Mouse (Mus musculus) kidney, postnatal 0 days (tissue): ENCODE data around the gene Fxyd7. TPM values are rescaled to one million over a fixed set of nuclear protein-coding genes. Genes with fewer than 3 reads are reported as not detected.

Experiments used
- ATAC-seq: fragments of 200-750 bp; cut with Nextera tagmentation; replicated peaks from 2 replicates; pipeline ENCODE4 v1.8.0; 2017; ENCODE audit warnings: low read depth, moderate number of reproducible peaks, moderate TSS enrichment, moderate library complexity; ENCODE audit not compliant: low FRiP score
- DNase-seq: peaks from one replicate; pipeline ENCODE4 v3.0.0-alpha.2; 2016; ENCODE audit warnings: low spot score
- H3K27ac ChIP-seq: fragments of 300-500 bp; sonication (generic); 2 replicates; pipeline ENCODE4 v1.5.1; 2014; ENCODE audit warnings: mild to moderate bottlenecking
- H3K27me3 ChIP-seq: fragments of 300-500 bp; sonication (generic); 2 replicates; pipeline ENCODE4 v1.6.1; 2014; ENCODE audit warnings: low read length, mixed read lengths; ENCODE audit not compliant: insufficient read depth
- H3K36me3 ChIP-seq: fragments of 300-500 bp; sonication (generic); 2 replicates; pipeline ENCODE4 v1.6.1; 2014; ENCODE audit warnings: low read length, mixed read lengths; ENCODE audit not compliant: insufficient read depth
- H3K4me1 ChIP-seq: fragments of 300-500 bp; sonication (generic); replicated peaks from 2 replicates; pipeline ENCODE4 v1.6.1; 2014; ENCODE audit warnings: antibody characterized with exemption, low read length, mixed read lengths; ENCODE audit not compliant: insufficient read depth
- H3K4me2 ChIP-seq: fragments of 300-500 bp; sonication (generic); 2 replicates; pipeline ENCODE4 v1.6.1; 2014; ENCODE audit warnings: mild to moderate bottlenecking, low read length, moderate library complexity, mixed read lengths
- H3K4me3 ChIP-seq: fragments of 300-500 bp; sonication (generic); replicated peaks from 2 replicates; pipeline ENCODE4 v1.5.1; 2014; ENCODE audit warnings: low read depth, low read length
- H3K9ac ChIP-seq: fragments of 300-500 bp; sonication (generic); 2 replicates; pipeline ENCODE4 v1.6.1; 2014; ENCODE audit warnings: low read depth, low read length
- H3K9me3 ChIP-seq: fragments of 300-500 bp; sonication (generic); replicated peaks from 2 replicates; pipeline ENCODE4 v1.6.1; 2016; ENCODE audit warnings: low read length, inconsistent platforms, mixed read lengths
- CTCF ChIP-seq: IDR thresholded peaks from 2 replicates; pipeline ENCODE4 v1.5.1; 2016; ENCODE audit warnings: antibody characterized with exemption, low read depth, mild to moderate bottlenecking, moderate library complexity
- WGBS: fragments of 180-500 bp; shearing (Covaris S2); extraction: QIAGEN DNeasy Blood & Tissue Kit; methylation state at CpG from one replicate; pipeline ENCODE4 v1.1.7; 2014; 5-methylcytosine and 5-hydroxymethylcytosine counted together
- polyA plus RNA-seq: library from polyadenylated mRNA; unstranded; fragments of >200 nt; fragmentation: Nextera tagmentation; extraction: Ambion mirVana; gene quantifications from 2 replicates; pipeline ENCODE4 v1.2.1, GENCODE M21; 2015

Fxyd7 gene
- polyA plus RNA-seq, 1 experiment from 2014 or later: 8.5 TPM

DNA sequence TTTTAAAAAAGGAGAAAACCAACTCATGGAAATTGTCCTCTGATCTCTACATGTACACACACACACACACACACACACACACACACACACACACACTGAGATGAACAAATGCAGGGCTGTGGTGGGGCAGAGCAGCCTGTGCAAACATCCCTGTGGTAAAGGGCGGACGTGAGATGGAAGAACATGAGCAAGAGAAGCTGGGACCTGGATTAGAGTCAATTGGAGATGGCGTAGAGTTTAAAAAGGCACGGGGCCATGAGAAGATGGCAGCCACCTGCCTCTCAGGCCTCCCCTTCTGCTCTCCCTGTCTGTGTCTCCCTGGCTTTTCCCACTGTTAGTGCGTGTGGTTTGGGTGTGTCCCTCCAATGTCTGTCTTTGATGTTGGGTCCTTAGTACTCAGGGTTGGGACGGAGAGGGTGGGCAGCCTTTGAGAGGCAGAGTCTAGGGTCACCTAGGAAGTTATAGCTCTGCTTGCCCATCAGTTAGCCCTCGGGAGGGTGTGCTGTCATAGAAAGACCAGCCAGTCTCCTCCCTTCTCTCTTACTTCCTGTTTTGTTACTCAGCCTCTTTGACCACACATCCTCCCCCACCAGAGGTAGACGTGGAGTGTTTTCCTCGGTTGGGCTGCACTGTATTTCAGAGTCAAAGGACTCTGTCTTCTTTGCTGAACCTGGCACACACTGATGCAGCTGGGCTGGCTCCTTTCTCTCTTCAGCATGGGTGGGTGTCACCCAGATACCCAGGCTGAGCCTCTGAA lies 17.7 kb downstream of the Fxyd7 start:
- Histone ChIP-seq H3K36me3 (no peaks in the 10 kb centered on the region), H3K4me1 (no peaks in the 10 kb centered on the region), H3K27me3 (no peaks in the 10 kb centered on the region), H3K9ac (no peak overlapping the region), H3K4me2 (no peak overlapping the region), H3K4me3 (no peak overlapping the region), H3K27ac (no peak overlapping the region), H3K9me3 (no peaks in the 10 kb centered on the region)
- no peak for DNase-seq
- no peak for TF ChIP-seq CTCF
- peak; percentile 43; the same call in 1 of the 2 replicates for ATAC-seq
- 44% methylated on average over 9 of the region's 9 CpGs for WGBS

DNA sequence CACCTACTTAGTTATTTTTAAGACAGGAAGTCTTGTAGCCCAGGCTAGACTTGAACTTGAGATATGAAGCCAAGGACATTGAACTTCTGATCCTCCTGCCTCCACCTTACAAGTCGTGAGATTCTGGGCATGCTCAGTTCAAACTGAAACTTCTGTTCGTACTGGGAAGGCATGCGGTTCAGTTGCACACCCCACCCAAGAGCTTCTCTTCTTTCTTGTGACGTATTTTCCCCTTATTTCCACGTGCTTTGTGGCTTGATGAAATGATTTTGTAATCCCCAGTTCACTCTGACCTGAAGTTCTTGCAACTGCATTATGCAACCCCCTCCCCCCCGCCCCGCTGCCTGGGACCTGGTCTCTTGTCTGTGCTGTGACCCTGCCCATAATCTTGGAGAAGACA lies 19.5 kb downstream of the Fxyd7 start:
- TF ChIP-seq CTCF: no peak

DNA sequence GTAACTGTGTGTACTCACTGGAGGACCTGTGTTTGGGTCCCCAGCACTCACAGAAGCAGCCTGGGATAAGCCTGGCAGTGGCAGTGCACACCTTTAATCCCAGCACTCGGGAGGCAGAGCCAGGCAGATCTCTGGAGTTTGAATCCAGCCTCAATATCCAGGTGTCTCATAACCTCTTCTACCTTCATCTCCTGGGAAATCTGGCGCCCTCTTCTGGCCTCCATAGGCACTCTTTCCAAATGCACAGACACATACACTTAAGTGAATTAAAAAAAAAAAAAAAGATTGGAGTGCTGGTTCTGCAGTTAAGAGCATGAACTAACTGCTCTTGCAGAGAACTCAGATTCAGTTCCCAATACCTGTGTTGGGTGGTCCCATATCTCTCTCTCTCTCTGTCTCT lies 20.6 kb downstream of the Fxyd7 start:
- H3K4me3 ChIP-seq: no peak overlapping the region
- TF ChIP-seq CTCF: peak; percentile 27; the same call in 1 of the 2 replicates
- no peak overlapping the region for H3K27ac ChIP-seq
- H3K9ac ChIP-seq: no peak overlapping the region
- H3K36me3 ChIP-seq: no peaks in the 10 kb centered on the region
- H3K9me3 ChIP-seq: no peaks in the 10 kb centered on the region
- H3K27me3 ChIP-seq: no peaks in the 10 kb centered on the region
- no peak overlapping the region for H3K4me2 ChIP-seq
- H3K4me1 ChIP-seq: no peaks in the 10 kb centered on the region
- DNase-seq: no peak
- ATAC-seq: no peak
- WGBS: 69% methylated on average over 2 of the region's 2 CpGs

More for the DNA sequence above, 19.5 kb downstream of the Fxyd7 start:
- DNase-seq: no peak
- WGBS: 79% methylated on average over 7 of the region's 7 CpGs
- no peaks in the 10 kb centered on the region for H3K9me3 ChIP-seq
- no peak overlapping the region for H3K4me2 ChIP-seq
- H3K36me3 ChIP-seq: no peaks in the 10 kb centered on the region
- H3K4me3 ChIP-seq: no peak overlapping the region
- no peak overlapping the region for H3K9ac ChIP-seq
- ATAC-seq: no peak
- H3K27ac ChIP-seq: no peak overlapping the region
- no peaks in the 10 kb centered on the region for H3K4me1 ChIP-seq
- H3K27me3 ChIP-seq: no peaks in the 10 kb centered on the region

DNA sequence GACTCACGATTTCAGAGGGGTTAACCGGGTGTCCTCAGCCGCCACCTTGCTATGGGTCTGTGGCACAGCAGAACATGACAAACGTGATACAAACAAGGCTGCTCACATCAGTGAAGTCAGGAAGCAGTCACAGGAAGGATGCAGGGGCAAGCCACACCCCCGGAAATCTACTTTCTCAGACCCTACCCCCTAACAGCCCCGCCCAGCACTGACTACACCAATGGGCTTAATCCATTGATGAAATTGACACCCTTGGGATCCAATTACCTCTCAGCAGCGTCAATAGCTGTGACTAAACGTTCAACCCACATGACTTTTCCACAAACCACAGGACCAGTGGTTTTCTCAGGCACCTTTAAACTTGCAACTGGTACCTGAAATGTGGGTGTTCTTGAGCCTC lies 22.7 kb downstream of the Fxyd7 start:
- TF ChIP-seq CTCF: no peak
- ATAC-seq (no peak), DNase-seq (no peak)
- no peak overlapping the region for H3K27ac ChIP-seq
- H3K36me3 ChIP-seq: no peaks in the 10 kb centered on the region
- H3K9ac ChIP-seq: no peak overlapping the region
- H3K9me3 ChIP-seq: no peaks in the 10 kb centered on the region
- no peaks in the 10 kb centered on the region for H3K4me1 ChIP-seq
- no peak overlapping the region for H3K4me3 ChIP-seq
- H3K27me3 ChIP-seq: no peaks in the 10 kb centered on the region
- no peak overlapping the region for H3K4me2 ChIP-seq
- WGBS: 66% methylated on average over 8 of the region's 8 CpGs

DNA sequence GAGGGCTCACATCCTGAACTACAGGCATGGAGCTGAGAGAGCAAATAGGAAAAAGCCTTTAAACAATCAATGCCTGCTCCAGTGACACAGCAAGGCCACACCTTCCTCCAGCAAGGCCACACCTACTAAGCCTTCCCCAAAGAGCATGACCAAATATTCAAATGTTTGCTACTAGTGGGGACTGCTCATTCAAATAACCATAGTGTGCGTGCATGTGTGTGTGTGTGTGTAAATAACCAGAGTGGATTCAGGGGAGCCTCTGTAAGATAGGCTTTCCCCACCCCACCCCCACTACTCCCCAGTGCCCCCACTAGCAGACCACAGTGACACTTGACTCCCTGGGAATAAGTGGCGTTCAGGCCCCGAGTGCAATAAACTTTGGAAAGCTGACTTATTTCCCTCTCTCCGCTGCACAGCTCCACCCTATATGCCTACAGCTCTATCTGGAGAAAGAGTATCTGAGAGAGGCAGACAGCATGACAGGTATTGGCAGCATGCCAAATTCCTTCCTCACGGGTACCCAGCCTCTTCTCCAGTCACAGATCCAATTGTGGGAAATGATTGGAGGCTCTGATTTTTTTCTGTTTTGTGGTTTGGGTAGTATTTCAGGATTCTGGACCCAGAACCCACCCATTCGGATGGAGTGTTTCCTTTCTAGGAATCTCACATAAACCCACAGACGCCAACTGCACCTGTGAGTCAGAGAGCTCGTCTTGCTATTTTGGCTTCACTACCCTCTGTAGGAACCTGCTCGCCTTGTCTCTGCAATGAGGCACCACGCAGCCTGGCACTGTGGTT lies 34.0 kb downstream of the Fxyd7 start:
- ATAC-seq (peak; percentile 54), DNase-seq (peak; percentile 52)
- H3K4me1 ChIP-seq: no peaks in the 10 kb centered on the region
- H3K27me3 ChIP-seq: no peaks in the 10 kb centered on the region
- H3K27ac ChIP-seq: no peak overlapping the region
- no peaks in the 10 kb centered on the region for H3K9me3 ChIP-seq
- H3K36me3 ChIP-seq: no peaks in the 10 kb centered on the region
- WGBS: 23% methylated on average over 10 of the region's 10 CpGs
- no peak overlapping the region for H3K9ac ChIP-seq
- no peak overlapping the region for H3K4me2 ChIP-seq
- H3K4me3 ChIP-seq: no peak overlapping the region
- no peak for TF ChIP-seq CTCF

DNA sequence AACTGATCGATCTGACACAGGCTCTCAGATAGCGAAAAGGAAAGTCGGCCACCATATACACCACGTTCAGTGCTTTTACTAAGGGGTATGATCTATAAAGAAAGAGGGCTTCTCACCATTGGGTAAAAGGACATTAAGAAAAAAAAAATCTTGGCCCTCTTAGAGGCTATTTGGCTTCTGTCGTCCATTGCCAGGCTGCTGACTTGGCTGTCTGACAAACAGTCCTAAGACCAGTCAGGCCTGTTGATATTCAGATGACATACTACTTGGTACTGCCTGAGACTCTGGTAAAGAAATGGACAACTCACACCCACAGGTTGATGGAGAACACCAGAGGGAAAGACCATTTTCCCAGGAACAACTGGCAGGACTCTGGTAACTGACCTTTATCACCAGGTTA lies 38.3 kb downstream of the Fxyd7 start:
- no peak overlapping the region for H3K4me3 ChIP-seq
- no peak overlapping the region for H3K4me2 ChIP-seq
- H3K4me1 ChIP-seq: no peaks in the 10 kb centered on the region
- no peak for TF ChIP-seq CTCF
- no peak for DNase-seq
- H3K9me3 ChIP-seq: no peaks in the 10 kb centered on the region
- H3K27me3 ChIP-seq: no peaks in the 10 kb centered on the region
- H3K9ac ChIP-seq: no peak overlapping the region
- H3K27ac ChIP-seq: no peak overlapping the region
- no peak for ATAC-seq
- H3K36me3 ChIP-seq: no peaks in the 10 kb centered on the region
- WGBS: 66% methylated on average over 5 of the region's 5 CpGs
